Mouse (Mus musculus): ENCODE measurements around the gene Atrn.

DNA sequence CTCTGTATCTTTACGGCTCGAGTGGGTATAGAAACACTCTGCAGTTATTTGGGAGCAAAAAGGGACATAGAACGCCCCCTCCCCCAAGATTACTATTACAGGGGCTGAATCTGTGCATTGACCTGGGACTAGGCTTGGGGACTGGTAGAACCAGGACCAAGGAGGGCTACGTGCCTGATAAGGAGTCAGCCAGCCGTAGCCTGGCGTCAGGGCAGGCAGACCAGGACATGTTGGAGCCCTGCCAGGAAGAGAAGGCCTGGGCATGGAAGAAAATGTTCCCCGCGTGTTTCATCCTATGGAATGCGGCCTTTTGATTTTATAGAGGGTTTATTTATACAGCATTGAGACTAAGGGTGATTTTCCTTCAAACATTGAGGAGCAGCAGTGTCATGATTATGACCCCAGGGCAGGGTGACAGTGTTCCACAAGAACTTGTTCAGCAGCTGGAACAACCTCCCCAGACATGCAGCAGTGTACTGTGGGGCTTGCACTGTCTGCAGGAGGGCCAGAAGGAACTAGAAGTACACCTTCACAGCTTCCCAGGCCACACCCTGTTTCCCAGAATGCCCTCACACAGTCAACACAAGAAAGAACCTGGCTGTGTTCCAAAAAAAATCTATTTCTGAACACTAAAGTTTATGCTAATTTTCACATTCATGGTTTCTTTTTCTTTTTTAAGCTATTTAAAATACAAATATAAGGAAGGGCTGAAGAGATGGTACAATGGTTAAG is 138.9 kb downstream of the Atrn start:
- TF ChIP-seq CTCF (conservative IDR thresholded peaks at IDR 0.05; ENCODE audit: low read length), result no peak
- TF ChIP-seq NANOG (IDR thresholded peaks at IDR 0.05; ENCODE audit: borderline replicate concordance, low read length), result no peak
- TF ChIP-seq POU5F1 (IDR thresholded peaks at IDR 0.05; ENCODE audit: borderline replicate concordance, low read length), result no peak

Measured in E14TG2a.4 (cell line).